ENCODE assay signal across 7 mouse cellular contexts in the genomic region with DNA sequence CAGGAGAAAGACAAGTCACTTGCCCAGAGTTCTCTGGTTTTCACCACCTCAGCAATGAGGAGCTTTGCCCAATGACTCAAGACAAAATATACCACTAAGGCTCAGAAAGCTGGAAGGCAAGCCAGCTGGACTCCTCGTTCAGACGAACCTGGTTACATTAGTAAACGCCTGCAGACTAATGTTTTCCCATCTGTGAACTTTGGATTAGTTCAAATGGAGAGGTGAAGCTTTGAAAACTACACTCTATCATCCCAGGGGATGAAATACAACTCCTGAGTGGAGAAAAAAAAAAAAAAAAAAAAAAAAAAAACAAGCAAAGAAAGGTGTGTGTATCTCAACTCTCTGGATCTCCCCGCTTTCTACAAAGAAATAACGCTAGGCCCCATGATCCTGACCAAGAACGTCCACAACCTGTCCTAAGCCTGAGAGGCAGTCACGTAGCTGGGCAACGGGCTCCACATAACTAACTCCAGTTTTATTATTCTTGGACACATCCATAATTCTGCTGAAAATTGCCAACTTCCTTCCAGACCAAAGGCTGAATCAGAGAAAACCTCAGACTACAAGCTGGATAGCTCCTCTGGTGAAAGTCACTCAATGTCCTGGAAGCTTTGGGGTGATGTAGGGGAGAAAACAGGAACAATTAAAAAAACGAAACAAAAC. TPM values are rescaled to one million over a fixed set of nuclear protein-coding genes. Genes with fewer than 3 reads are reported as not detected.
A peak's percentile ranks its signal among the peaks of the same experiment; 100 is the strongest.
DNase-seq lines count a peak whose midpoint lies in the region; ATAC-seq lines count a peak whose summit lies in the region.

No protein-coding gene starts in this region.

- H3K4me1 ChIP-seq in neural tube, embryonic 11.5 days (ENCODE audit: control insufficient read depth, insufficient read depth, low read length): no peaks in the 10 kb centered on the region
- peaks cover 27% of the 10 kb centered on the region for H3K4me1 ChIP-seq in embryonic facial prominence, embryonic 15.5 days
- H3K4me1 ChIP-seq in limb, embryonic 13.5 days: peaks cover 32% of the 10 kb centered on the region

- peak overlapping the region; percentile 71 for H3K9ac ChIP-seq in neural tube, embryonic 11.5 days (ENCODE audit: low read length)
- 0 out of 2 replicates have a peak overlapping the region, but pooled peaks have one; percentile 2 for H3K9ac ChIP-seq in embryonic facial prominence, embryonic 15.5 days
- peak overlapping the region; percentile 75; the same call in 1 of the 2 replicates for H3K9ac ChIP-seq in limb, embryonic 13.5 days

- no peak for DNase-seq in neural tube, embryonic 11.5 days (ENCODE audit: low spot score)
- no peak for DNase-seq in neural tube, embryonic 10.5 days (ENCODE audit: extremely low spot score, low spot score)
- DNase-seq in testis, postnatal 14 days (ENCODE audit: low spot score): no peak
- DNase-seq in gastrocnemius, postnatal 10 days: no peak
- DNase-seq in spleen, adult 18-20 months: no peak

- H3K4me3 ChIP-seq in neural tube, embryonic 11.5 days (ENCODE audit: low read depth, low read length): peak overlapping the region; percentile 63
- peak overlapping the region; percentile 70 for H3K4me3 ChIP-seq in embryonic facial prominence, embryonic 15.5 days (replicated peaks)
- H3K4me3 ChIP-seq in limb, embryonic 13.5 days: peak overlapping the region; percentile 63

- no peak overlapping the region for H3K27ac ChIP-seq in neural tube, embryonic 11.5 days (ENCODE audit: low read depth, low read length)
- peak overlapping the region; percentile 99; the same call in 1 of the 2 replicates for H3K27ac ChIP-seq in embryonic facial prominence, embryonic 15.5 days (replicated peaks)
- no peak overlapping the region for H3K27ac ChIP-seq in limb, embryonic 13.5 days

- H3K9me3 ChIP-seq in neural tube, embryonic 11.5 days (ENCODE audit: control insufficient read depth, low read length): no peaks in the 10 kb centered on the region
- H3K9me3 ChIP-seq in embryonic facial prominence, embryonic 15.5 days (replicated peaks): no peaks in the 10 kb centered on the region
- H3K9me3 ChIP-seq in limb, embryonic 13.5 days: no peaks in the 10 kb centered on the region

- H3K27me3 ChIP-seq in neural tube, embryonic 11.5 days (ENCODE audit: control insufficient read depth, insufficient read depth, low read length): no peaks in the 10 kb centered on the region
- no peaks in the 10 kb centered on the region for H3K27me3 ChIP-seq in embryonic facial prominence, embryonic 15.5 days
- H3K27me3 ChIP-seq in limb, embryonic 13.5 days: no peaks in the 10 kb centered on the region

- no peaks in the 10 kb centered on the region for H3K36me3 ChIP-seq in neural tube, embryonic 11.5 days (ENCODE audit: control insufficient read depth, insufficient read depth, low read length)
- H3K36me3 ChIP-seq in embryonic facial prominence, embryonic 15.5 days: no peaks in the 10 kb centered on the region
- H3K36me3 ChIP-seq in limb, embryonic 13.5 days: no peaks in the 10 kb centered on the region

- peak overlapping the region; percentile 68 for H3K4me2 ChIP-seq in neural tube, embryonic 11.5 days (ENCODE audit: low read depth)
- peak overlapping the region; percentile 95 for H3K4me2 ChIP-seq in embryonic facial prominence, embryonic 15.5 days (replicated peaks)
- H3K4me2 ChIP-seq in limb, embryonic 13.5 days (replicated peaks): peak overlapping the region; percentile 94

- 40% methylated on average over 9 of the region's 9 CpGs for WGBS in neural tube, embryonic 11.5 days
- WGBS in embryonic facial prominence, embryonic 15.5 days: 31% methylated on average over 9 of the region's 9 CpGs
- WGBS in limb, embryonic 13.5 days: 36% methylated on average over 9 of the region's 9 CpGs

- ATAC-seq in neural tube, embryonic 11.5 days (ENCODE audit: insufficient read depth, low FRiP score, low TSS enrichment): no peak
- no peak for ATAC-seq in embryonic facial prominence, embryonic 15.5 days (ENCODE audit: insufficient number of reproducible peaks, low FRiP score, low TSS enrichment, low read depth)
- ATAC-seq in limb, embryonic 13.5 days (ENCODE audit: low FRiP score, low read depth): no peak

RNA-seq across cellular contexts. Expression of gene Slc1a4, which starts 1.4 kb away (rescaled TPM):
- 21.2 and 22.9 TPM in 2 replicates for polyA plus RNA-seq in neural tube, embryonic 11.5 days (2014; fragmentation: Nextera tagmentation; extraction: Ambion mirVana)
- polyA plus RNA-seq in embryonic facial prominence, embryonic 15.5 days (2015; fragmentation: Nextera tagmentation; extraction: Ambion mirVana): 19.1 and 20.5 TPM in 2 replicates
- polyA plus RNA-seq in limb, embryonic 13.5 days (2015; fragmentation: Nextera tagmentation; extraction: Ambion mirVana): 14.5 and 16.4 TPM in 2 replicates
- 1 to 10 TPM; 3.0 to 4.7 TPM for total RNA-seq in gastrocnemius, postnatal 10 days (2021)

Comparison
In these comparisons a context has a peak if more than half of its experiments do, and no peak if none do; other contexts are left out.
1. H3K9ac ChIP-seq: peak in every context shown above with its lines; median percentile 75 in limb, embryonic 13.5 days; 71 in neural tube, embryonic 11.5 days; 2 in embryonic facial prominence, embryonic 15.5 days.